Mouse (Mus musculus): Measurements from ENCODE around the gene Sh2d1b2. TPM values are rescaled to one million over a fixed set of nuclear protein-coding genes. Genes with fewer than 3 reads are reported as not detected.
"Not testable (repeated sequence)": the region's sequence is repeated elsewhere in the genome, so short reads cannot be mapped to it uniquely, and the experiment has no call there.

The Sh2d1b2 gene
- 0.58 TPM in 1 of 2 replicates, not detected in the other for polyA plus RNA-seq (2015; fragmentation: Nextera tagmentation; extraction: Ambion mirVana)

GRCm38 (mm10) chr1:170232688-170233087, at the start of gene Sh2d1b2:
Gene Sh2d1b2, plus strand, starts transcription at chr1:170232749.
- not testable (repeated sequence) for H3K36me3 ChIP-seq (ENCODE audit: control insufficient read depth, insufficient read depth, low read length); H3K4me1 ChIP-seq (replicated peaks; ENCODE audit: control insufficient read depth, insufficient read depth, low read length); H3K9ac ChIP-seq (ENCODE audit: low read length); H3K9me3 ChIP-seq (ENCODE audit: control insufficient read depth, low read length); H3K27ac ChIP-seq (ENCODE audit: low read length); H3K27me3 ChIP-seq (ENCODE audit: control insufficient read depth, insufficient read depth, low read depth, low read length); ATAC-seq (ENCODE audit: low read depth); H3K4me2 ChIP-seq (ENCODE audit: low read depth, low read length); H3K4me3 ChIP-seq (ENCODE audit: low read length)
- WGBS, result 55% methylated on average over 5 of the region's 6 CpGs

GRCm38 (mm10) chr1:170185137-170185536, 47.4 kb upstream of the Sh2d1b2 start:
- Histone ChIP-seq H3K4me1 (replicated peaks; ENCODE audit: control insufficient read depth, insufficient read depth, low read length) (no peaks in the 10 kb centered on the region), H3K4me3 (ENCODE audit: low read length) (no peak overlapping the region), H3K9me3 (ENCODE audit: control insufficient read depth, low read length) (no peaks in the 10 kb centered on the region), H3K27me3 (ENCODE audit: control insufficient read depth, insufficient read depth, low read depth, low read length) (no peaks in the 10 kb centered on the region), H3K4me2 (ENCODE audit: low read depth, low read length) (no peak overlapping the region), H3K9ac (ENCODE audit: low read length) (no peak overlapping the region), H3K36me3 (ENCODE audit: control insufficient read depth, insufficient read depth, low read length) (no peaks in the 10 kb centered on the region), H3K27ac (ENCODE audit: low read length) (no peak overlapping the region)
- no peak for ATAC-seq (ENCODE audit: low read depth)
- 86% methylated on average over 3 of the region's 3 CpGs for WGBS

- no peak overlapping the region for H3K4me3 ChIP-seq (ENCODE audit: low read length)
- no peaks in the 10 kb centered on the region for H3K9me3 ChIP-seq (ENCODE audit: control insufficient read depth, low read length)
- no peak for ATAC-seq (ENCODE audit: low read depth)
- H3K4me1 ChIP-seq (replicated peaks; ENCODE audit: control insufficient read depth, insufficient read depth, low read length), result no peaks in the 10 kb centered on the region
- no peak overlapping the region for H3K9ac ChIP-seq (ENCODE audit: low read length)
- H3K27ac ChIP-seq (ENCODE audit: low read length), result no peak overlapping the region
- H3K4me2 ChIP-seq (ENCODE audit: low read depth, low read length), result no peak overlapping the region
- H3K27me3 ChIP-seq (ENCODE audit: control insufficient read depth, insufficient read depth, low read depth, low read length), result no peaks in the 10 kb centered on the region
- peaks cover 4% of the 10 kb centered on the region; the same call in 1 of the 2 replicates for H3K36me3 ChIP-seq (ENCODE audit: control insufficient read depth, insufficient read depth, low read length)
- WGBS, result 73% methylated on average over 5 of the region's 5 CpGs
These were observed 46.0 kb upstream of the Sh2d1b2 start for GRCm38 (mm10) chr1:170186531-170186930.

- Histone ChIP-seq H3K27ac (ENCODE audit: low read length) (no peak overlapping the region), H3K4me2 (ENCODE audit: low read depth, low read length) (no peak overlapping the region), H3K9me3 (ENCODE audit: control insufficient read depth, low read length) (no peaks in the 10 kb centered on the region), H3K4me1 (replicated peaks; ENCODE audit: control insufficient read depth, insufficient read depth, low read length) (no peaks in the 10 kb centered on the region), H3K36me3 (ENCODE audit: control insufficient read depth, insufficient read depth, low read length) (peaks cover 14% of the 10 kb centered on the region), H3K27me3 (ENCODE audit: control insufficient read depth, insufficient read depth, low read depth, low read length) (no peaks in the 10 kb centered on the region), H3K9ac (ENCODE audit: low read length) (no peak overlapping the region), H3K4me3 (ENCODE audit: low read length) (no peak overlapping the region)
- ATAC-seq (ENCODE audit: low read depth), result no peak
- 72% methylated on average over 11 of the region's 11 CpGs for WGBS
These were observed 43.9 kb upstream of the Sh2d1b2 start for GRCm38 (mm10) chr1:170188601-170189000.

- H3K27ac ChIP-seq (ENCODE audit: low read length), result no peak overlapping the region
- no peaks in the 10 kb centered on the region for H3K27me3 ChIP-seq (ENCODE audit: control insufficient read depth, insufficient read depth, low read depth, low read length)
- H3K9me3 ChIP-seq (ENCODE audit: control insufficient read depth, low read length), result no peaks in the 10 kb centered on the region
- no peaks in the 10 kb centered on the region for H3K4me1 ChIP-seq (replicated peaks; ENCODE audit: control insufficient read depth, insufficient read depth, low read length)
- 62% methylated on average over 4 of the region's 4 CpGs for WGBS
- no peak overlapping the region for H3K4me2 ChIP-seq (ENCODE audit: low read depth, low read length)
- H3K9ac ChIP-seq (ENCODE audit: low read length), result no peak overlapping the region
- H3K36me3 ChIP-seq (ENCODE audit: control insufficient read depth, insufficient read depth, low read length), result peaks cover 23% of the 10 kb centered on the region
- ATAC-seq (ENCODE audit: low read depth), result no peak
- H3K4me3 ChIP-seq (ENCODE audit: low read length), result no peak overlapping the region
These were observed 42.3 kb upstream of the Sh2d1b2 start for GRCm38 (mm10) chr1:170190225-170190624.

GRCm38 (mm10) chr1:170191925-170192324, 40.6 kb upstream of the Sh2d1b2 start:
- ATAC-seq (ENCODE audit: low read depth), result no peak
- no peaks in the 10 kb centered on the region for H3K27me3 ChIP-seq (ENCODE audit: control insufficient read depth, insufficient read depth, low read depth, low read length)
- H3K4me2 ChIP-seq (ENCODE audit: low read depth, low read length), result no peak overlapping the region
- H3K27ac ChIP-seq (ENCODE audit: low read length), result no peak overlapping the region
- H3K9ac ChIP-seq (ENCODE audit: low read length), result no peak overlapping the region
- no peaks in the 10 kb centered on the region for H3K9me3 ChIP-seq (ENCODE audit: control insufficient read depth, low read length)
- H3K4me1 ChIP-seq (replicated peaks; ENCODE audit: control insufficient read depth, insufficient read depth, low read length), result no peaks in the 10 kb centered on the region
- peaks cover 29% of the 10 kb centered on the region for H3K36me3 ChIP-seq (ENCODE audit: control insufficient read depth, insufficient read depth, low read length)
- H3K4me3 ChIP-seq (ENCODE audit: low read length), result no peak overlapping the region
- WGBS, result 96% methylated on average over 1 of the region's 1 CpGs

- H3K4me2 ChIP-seq (ENCODE audit: low read depth, low read length), result no peak overlapping the region
- ATAC-seq (ENCODE audit: low read depth), result no peak
- H3K27ac ChIP-seq (ENCODE audit: low read length), result no peak overlapping the region
- no peaks in the 10 kb centered on the region for H3K9me3 ChIP-seq (ENCODE audit: control insufficient read depth, low read length)
- WGBS, result 92% methylated on average over 8 of the region's 8 CpGs
- H3K27me3 ChIP-seq (ENCODE audit: control insufficient read depth, insufficient read depth, low read depth, low read length), result no peaks in the 10 kb centered on the region
- H3K9ac ChIP-seq (ENCODE audit: low read length), result no peak overlapping the region
- peaks cover 49% of the 10 kb centered on the region for H3K36me3 ChIP-seq (ENCODE audit: control insufficient read depth, insufficient read depth, low read length)
- H3K4me3 ChIP-seq (ENCODE audit: low read length), result no peak overlapping the region
- no peaks in the 10 kb centered on the region for H3K4me1 ChIP-seq (replicated peaks; ENCODE audit: control insufficient read depth, insufficient read depth, low read length)
These were observed 36.3 kb upstream of the Sh2d1b2 start for GRCm38 (mm10) chr1:170196211-170196610.

GRCm38 (mm10) chr1:170200379-170200778, 32.2 kb upstream of the Sh2d1b2 start:
- no peak overlapping the region for H3K4me3 ChIP-seq (ENCODE audit: low read length)
- H3K36me3 ChIP-seq (ENCODE audit: control insufficient read depth, insufficient read depth, low read length), result peaks cover 45% of the 10 kb centered on the region
- H3K9me3 ChIP-seq (ENCODE audit: control insufficient read depth, low read length), result no peaks in the 10 kb centered on the region
- H3K4me1 ChIP-seq (replicated peaks; ENCODE audit: control insufficient read depth, insufficient read depth, low read length), result no peaks in the 10 kb centered on the region
- no peak overlapping the region for H3K4me2 ChIP-seq (ENCODE audit: low read depth, low read length)
- no peaks in the 10 kb centered on the region for H3K27me3 ChIP-seq (ENCODE audit: control insufficient read depth, insufficient read depth, low read depth, low read length)
- H3K9ac ChIP-seq (ENCODE audit: low read length), result no peak overlapping the region
- 70% methylated on average over 3 of the region's 3 CpGs for WGBS
- ATAC-seq (ENCODE audit: low read depth), result no peak
- H3K27ac ChIP-seq (ENCODE audit: low read length), result no peak overlapping the region

GRCm38 (mm10) chr1:170206395-170206794, 26.2 kb upstream of the Sh2d1b2 start:
- H3K27me3 ChIP-seq (ENCODE audit: control insufficient read depth, insufficient read depth, low read depth, low read length), result no peaks in the 10 kb centered on the region
- H3K9ac ChIP-seq (ENCODE audit: low read length), result no peak overlapping the region
- no peak overlapping the region for H3K4me3 ChIP-seq (ENCODE audit: low read length)
- H3K4me1 ChIP-seq (replicated peaks; ENCODE audit: control insufficient read depth, insufficient read depth, low read length), result no peaks in the 10 kb centered on the region
- WGBS, result 96% methylated on average over 6 of the region's 6 CpGs
- H3K9me3 ChIP-seq (ENCODE audit: control insufficient read depth, low read length), result no peaks in the 10 kb centered on the region
- H3K36me3 ChIP-seq (ENCODE audit: control insufficient read depth, insufficient read depth, low read length), result peaks cover 53% of the 10 kb centered on the region
- H3K27ac ChIP-seq (ENCODE audit: low read length), result no peak overlapping the region
- H3K4me2 ChIP-seq (ENCODE audit: low read depth, low read length), result no peak overlapping the region
- no peak for ATAC-seq (ENCODE audit: low read depth)
